Comparison of ENCODE assay signal across 18 mouse cellular contexts in the genomic region with DNA sequence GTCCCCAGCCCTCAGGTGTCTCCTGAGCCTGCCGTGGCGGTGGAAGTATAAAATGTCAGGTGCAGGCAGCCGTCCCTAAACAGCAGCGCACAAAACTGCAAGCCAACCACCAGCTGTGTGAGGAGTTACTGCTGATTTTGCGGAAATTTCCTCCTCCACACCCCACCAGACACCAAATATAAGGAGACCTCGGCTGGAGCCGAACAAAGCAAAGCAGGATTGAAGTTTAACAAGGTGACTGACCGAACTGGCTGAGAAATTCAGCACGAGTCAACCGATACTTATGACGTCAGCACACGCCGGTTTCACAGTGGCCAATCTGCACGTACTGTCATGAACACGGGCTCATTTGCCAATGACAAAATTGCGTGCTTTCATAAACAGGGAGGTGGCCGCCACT. TPM values are rescaled to one million over a fixed set of nuclear protein-coding genes. Genes with fewer than 3 reads are reported as not detected.
DNase-seq lines count a peak whose midpoint lies in the region; ATAC-seq and TF ChIP-seq lines count a peak whose summit lies in the region.
"Had no signal": no experiment of that assay in that cellular context is flagged by ENCODE, and none has a peak within 500 bp of the region (broad histone marks: within the 10 kb centered on the region; RNA-seq: fewer than 3 reads in every experiment).

No protein-coding gene starts in this region.

- no peak overlapping the region for H3K9ac ChIP-seq in lung, postnatal 0 days (replicated peaks; ENCODE audit: low read depth)
- H3K9ac ChIP-seq: embryonic facial prominence, embryonic 13.5 days; limb, embryonic 13.5 days; midbrain, embryonic 13.5 days had no signal

- no peak overlapping the region for H3K4me3 ChIP-seq in lung, postnatal 0 days (ENCODE audit: low read depth, low read length)
- H3K4me3 ChIP-seq: embryonic facial prominence, embryonic 13.5 days; limb, embryonic 13.5 days; midbrain, embryonic 13.5 days; myocyte had no signal

- TF ChIP-seq EP300 in lung, postnatal 0 days (IDR thresholded peaks at IDR 0.05): no peak

- H3K27ac ChIP-seq in lung, postnatal 0 days (ENCODE audit: low read length): 0 out of 2 replicates have a peak overlapping the region, but pooled peaks have one; percentile 5
- H3K27ac ChIP-seq: embryonic facial prominence, embryonic 13.5 days; limb, embryonic 13.5 days; midbrain, embryonic 13.5 days had no signal

- TF ChIP-seq CTCF in lung, postnatal 0 days (IDR thresholded peaks at IDR 0.05): no peak

- 87% methylated on average over 17 of the region's 17 CpGs for WGBS in lung, postnatal 0 days

- no peaks in the 10 kb centered on the region for H3K36me3 ChIP-seq in lung, postnatal 0 days (ENCODE audit: insufficient read depth, low read length)
- H3K36me3 ChIP-seq: embryonic facial prominence, embryonic 13.5 days; limb, embryonic 13.5 days; midbrain, embryonic 13.5 days had no signal

- H3K9me3 ChIP-seq in lung, postnatal 0 days (ENCODE audit: low read length): no peaks in the 10 kb centered on the region
- H3K9me3 ChIP-seq: embryonic facial prominence, embryonic 13.5 days; limb, embryonic 13.5 days; midbrain, embryonic 13.5 days had no signal

- intact Hi-C loops in gastrocnemius, postnatal 14 days (cut with DNase I; ENCODE audit: low total_unique reads): no loop called here

- ATAC-seq in lung, postnatal 0 days: no peak
- ATAC-seq: forebrain, embryonic 14.5 days; midbrain, embryonic 13.5 days had no signal

- no peaks in the 10 kb centered on the region for H3K27me3 ChIP-seq in lung, postnatal 0 days (replicated peaks; ENCODE audit: insufficient read depth, low read length)
- H3K27me3 ChIP-seq: embryonic facial prominence, embryonic 13.5 days; limb, embryonic 13.5 days; midbrain, embryonic 13.5 days had no signal

- DNase-seq in lung, postnatal 0 days (ENCODE audit: low spot score): no peak
- no peak for DNase-seq in lung, postnatal 36 days
- peak; percentile 60 for DNase-seq in kidney, adult 9 months
- peak; percentile 46 to 77 for DNase-seq in kidney, postnatal 25 days
- DNase-seq in yolk sac, embryonic 10.5 days (ENCODE audit: low spot score): peak; percentile 84
- no peak for DNase-seq in gastrocnemius, postnatal 14 days
- DNase-seq in layer of hippocampus, postnatal 36 days: no peak
- no peak for DNase-seq in urinary bladder, adult 18-20 months (ENCODE audit: low spot score in 2 of 2)
- DNase-seq: adrenal gland, postnatal 10 days; B cell, adult 2 months; cerebellum, adult 11 months; cerebellum, postnatal 14 days; spleen, adult 18-20 months had no signal

- H3K4me1 ChIP-seq in lung, postnatal 0 days (ENCODE audit: insufficient read depth, low read depth, low read length): peaks cover 8% of the 10 kb centered on the region; the same call in 1 of the 2 replicates

- 0 out of 2 replicates have a peak overlapping the region, but pooled peaks have one; percentile 5 for H3K4me2 ChIP-seq in lung, postnatal 0 days (replicated peaks; ENCODE audit: low read depth, low read length)
- H3K4me2 ChIP-seq: embryonic facial prominence, embryonic 13.5 days; limb, embryonic 13.5 days; midbrain, embryonic 13.5 days had no signal

RNA-seq across cellular contexts. Expression of a gene that starts 3.5 kb away (rescaled TPM):
- 16.3 and 17.4 TPM in 2 replicates for polyA plus RNA-seq in lung, postnatal 0 days (2015; fragmentation: Nextera tagmentation; extraction: Ambion mirVana)
- total RNA-seq in gastrocnemius, postnatal 14 days (2021): 10 to 100 TPM; 16.6 to 24.6 TPM
- 10 to 100 TPM; 10.3 to 11.3 TPM for total RNA-seq in layer of hippocampus, postnatal 36 days (2021)

RNA-seq across cellular contexts. Expression of a gene that starts 34.4 kb away (rescaled TPM):
- 13.1 and 14.2 TPM in 2 replicates for polyA plus RNA-seq in lung, postnatal 0 days (2015; fragmentation: Nextera tagmentation; extraction: Ambion mirVana)
- 1 to 10 TPM; 6.5 to 7.0 TPM for total RNA-seq in gastrocnemius, postnatal 14 days (2021)
- 10 to 100 TPM; 26.4 to 32.3 TPM for total RNA-seq in layer of hippocampus, postnatal 36 days (2021)

Comparison
In these comparisons a context has a peak if more than half of its experiments do, and no peak if none do; other contexts are left out.
1. DNase-seq: peak in kidney, adult 9 months (single experiment), kidney, postnatal 25 days (2 of 2) and yolk sac, embryonic 10.5 days (single experiment); none in lung, postnatal 0 days (single experiment), lung, postnatal 36 days (single experiment), gastrocnemius, postnatal 14 days (single experiment), layer of hippocampus, postnatal 36 days (0 of 2) and urinary bladder, adult 18-20 months (0 of 2).